Mouse (Mus musculus) heart, embryonic 15.5 days (tissue): ENCODE results near the gene Rfx4. TPM values are rescaled to one million over a fixed set of nuclear protein-coding genes. Genes with fewer than 3 reads are reported as not detected.

ENCODE experiments used
- ATAC-seq: fragments of 200-750 bp; cut with Nextera tagmentation; replicated peaks from 2 replicates; pipeline ENCODE4 v1.8.0; 2017; ENCODE audit warnings: low read depth, moderate TSS enrichment; ENCODE audit not compliant: insufficient number of reproducible peaks, insufficient read depth, low FRiP score
- H3K27ac ChIP-seq: fragments of 300-500 bp; sonication (generic); 2 replicates; pipeline ENCODE4 v1.5.1; 2015; ENCODE audit warnings: mild to moderate bottlenecking, inconsistent platforms
- H3K27me3 ChIP-seq: fragments of 300-500 bp; sonication (generic); 2 replicates; pipeline ENCODE4 v1.6.1; 2015; ENCODE audit warnings: inconsistent platforms
- H3K36me3 ChIP-seq: fragments of 300-500 bp; sonication (generic); 2 replicates; pipeline ENCODE4 v1.6.1; 2015; ENCODE audit warnings: mild to moderate bottlenecking, inconsistent platforms
- H3K4me1 ChIP-seq: fragments of 300-500 bp; sonication (generic); replicated peaks from 2 replicates; pipeline ENCODE4 v1.6.1; 2015; ENCODE audit warnings: inconsistent platforms
- H3K4me2 ChIP-seq: fragments of 300-500 bp; sonication (generic); 2 replicates; pipeline ENCODE4 v1.6.1; 2015; ENCODE audit warnings: inconsistent platforms, mild to moderate bottlenecking, moderate library complexity
- H3K4me3 ChIP-seq: fragments of 300-500 bp; sonication (generic); 2 replicates; pipeline ENCODE4 v1.5.1; 2015; ENCODE audit warnings: mild to moderate bottlenecking, inconsistent platforms
- H3K9ac ChIP-seq: fragments of 300-500 bp; sonication (generic); 2 replicates; pipeline ENCODE4 v1.6.1; 2015; ENCODE audit warnings: mild to moderate bottlenecking, inconsistent platforms
- H3K9me3 ChIP-seq: fragments of 300-500 bp; sonication (generic); replicated peaks from 2 replicates; pipeline ENCODE4 v1.6.1; 2016; ENCODE audit warnings: inconsistent platforms
- WGBS: fragments of 180-500 bp; shearing (Covaris S2); methylation state at CpG from one replicate; pipeline ENCODE4 v1.1.7; 2015; ENCODE audit warnings: mixed read lengths; 5-methylcytosine and 5-hydroxymethylcytosine counted together
- polyA plus RNA-seq: library from polyadenylated mRNA; unstranded; fragments of >200 nt; fragmentation: Nextera tagmentation; extraction: Ambion mirVana; gene quantifications from 2 replicates; pipeline ENCODE4 v1.2.1, GENCODE M21; 2015

The Rfx4 gene
- polyA plus RNA-seq, 1 experiment from 2014 or later = not detected

- Histone ChIP-seq H3K36me3 (no peaks in the 10 kb centered on the region), H3K4me2 (no peak overlapping the region), H3K27me3 (no peaks in the 10 kb centered on the region; the same call in 1 of the 2 replicates), H3K27ac (no peak overlapping the region), H3K4me3 (no peak overlapping the region), H3K9ac (no peak overlapping the region), H3K4me1 (no peaks in the 10 kb centered on the region), H3K9me3 (no peaks in the 10 kb centered on the region)
- ATAC-seq = no peak
- 60% methylated on average over 4 of the region's 4 CpGs for WGBS
Measured at GRCm38 (mm10) chr10:84785339-84785738, 29.5 kb downstream of the Rfx4 start.

- no peaks in the 10 kb centered on the region for H3K36me3 ChIP-seq
- H3K27me3 ChIP-seq = 0 out of 2 replicates have a peak, but pooled peaks cover 2% of the 10 kb centered on the region
- no peaks in the 10 kb centered on the region for H3K9me3 ChIP-seq
- 78% methylated on average over 8 of the region's 8 CpGs for WGBS
- H3K4me2 ChIP-seq = no peak overlapping the region
- ATAC-seq = no peak
- no peak overlapping the region for H3K4me3 ChIP-seq
- no peaks in the 10 kb centered on the region for H3K4me1 ChIP-seq
- H3K27ac ChIP-seq = no peak overlapping the region
- H3K9ac ChIP-seq = no peak overlapping the region
Measured at GRCm38 (mm10) chr10:84790323-84790722, 34.5 kb downstream of the Rfx4 start.

GRCm38 (mm10) chr10:84791181-84791580 is 35.3 kb downstream of the Rfx4 start:
- Histone ChIP-seq H3K4me1 (no peaks in the 10 kb centered on the region), H3K27ac (no peak overlapping the region), H3K4me2 (no peak overlapping the region), H3K9me3 (no peaks in the 10 kb centered on the region), H3K9ac (no peak overlapping the region), H3K27me3 (0 out of 2 replicates have a peak, but pooled peaks cover 2% of the 10 kb centered on the region), H3K4me3 (no peak overlapping the region), H3K36me3 (no peaks in the 10 kb centered on the region)
- ATAC-seq = no peak
- 80% methylated on average over 3 of the region's 3 CpGs for WGBS

GRCm38 (mm10) chr10:84801521-84801920 is 45.7 kb downstream of the Rfx4 start:
- no peak overlapping the region for H3K27ac ChIP-seq

GRCm38 (mm10) chr10:84803216-84803844 is 47.5 kb downstream of the Rfx4 start:
- ATAC-seq = no peak
- no peak overlapping the region for H3K27ac ChIP-seq
- 72% methylated on average over 13 of the region's 13 CpGs for WGBS

More at GRCm38 (mm10) chr10:84801521-84801920, 45.7 kb downstream of the Rfx4 start:
- 54% methylated on average over 6 of the region's 6 CpGs for WGBS
- no peak overlapping the region for H3K9ac ChIP-seq
- no peak overlapping the region for H3K4me2 ChIP-seq
- 0 out of 2 replicates have a peak, but pooled peaks cover 3% of the 10 kb centered on the region for H3K4me1 ChIP-seq
- no peaks in the 10 kb centered on the region for H3K9me3 ChIP-seq
- H3K36me3 ChIP-seq = no peaks in the 10 kb centered on the region
- no peak overlapping the region for H3K4me3 ChIP-seq
- ATAC-seq = no peak
- no peaks in the 10 kb centered on the region for H3K27me3 ChIP-seq

GRCm38 (mm10) chr10:84805576-84805975 is 49.7 kb downstream of the Rfx4 start:
- H3K36me3 ChIP-seq = no peaks in the 10 kb centered on the region
- no peak for ATAC-seq
- WGBS = 61% methylated on average over 3 of the region's 3 CpGs

More at GRCm38 (mm10) chr10:84803216-84803844, 47.5 kb downstream of the Rfx4 start:
- no peak overlapping the region for H3K4me3 ChIP-seq
- H3K4me2 ChIP-seq = no peak overlapping the region
- H3K4me1 ChIP-seq = 0 out of 2 replicates have a peak, but pooled peaks cover 3% of the 10 kb centered on the region
- no peak overlapping the region for H3K9ac ChIP-seq
- H3K27me3 ChIP-seq = no peaks in the 10 kb centered on the region
- H3K9me3 ChIP-seq = no peaks in the 10 kb centered on the region
- no peaks in the 10 kb centered on the region for H3K36me3 ChIP-seq

GRCm38 (mm10) chr10:84807206-84807605 is 51.3 kb downstream of the Rfx4 start:
- Histone ChIP-seq H3K4me3 (no peak overlapping the region), H3K27ac (no peak overlapping the region), H3K4me2 (no peak overlapping the region), H3K9ac (no peak overlapping the region), H3K9me3 (no peaks in the 10 kb centered on the region), H3K27me3 (no peaks in the 10 kb centered on the region), H3K4me1 (0 out of 2 replicates have a peak, but pooled peaks cover 3% of the 10 kb centered on the region), H3K36me3 (no peaks in the 10 kb centered on the region)
- no peak for ATAC-seq
- 89% methylated on average over 9 of the region's 9 CpGs for WGBS

More at GRCm38 (mm10) chr10:84805576-84805975, 49.7 kb downstream of the Rfx4 start:
- H3K27me3 ChIP-seq = no peaks in the 10 kb centered on the region
- H3K9me3 ChIP-seq = no peaks in the 10 kb centered on the region
- no peak overlapping the region for H3K4me2 ChIP-seq
- 0 out of 2 replicates have a peak, but pooled peaks cover 3% of the 10 kb centered on the region for H3K4me1 ChIP-seq
- no peak overlapping the region for H3K27ac ChIP-seq
- H3K9ac ChIP-seq = no peak overlapping the region
- no peak overlapping the region for H3K4me3 ChIP-seq

- no peaks in the 10 kb centered on the region for H3K27me3 ChIP-seq
- H3K9ac ChIP-seq = no peak overlapping the region
- ATAC-seq = no peak
- H3K4me1 ChIP-seq = no peaks in the 10 kb centered on the region
- no peak overlapping the region for H3K4me2 ChIP-seq
- no peak overlapping the region for H3K27ac ChIP-seq
- no peak overlapping the region for H3K4me3 ChIP-seq
- no peaks in the 10 kb centered on the region for H3K36me3 ChIP-seq
- no peaks in the 10 kb centered on the region for H3K9me3 ChIP-seq
- WGBS = 73% methylated on average over 8 of the region's 8 CpGs
Measured at GRCm38 (mm10) chr10:84810030-84810849, 54.4 kb downstream of the Rfx4 start.

- H3K27ac ChIP-seq = no peak overlapping the region
- H3K4me2 ChIP-seq = no peak overlapping the region
- 85% methylated on average over 11 of the region's 11 CpGs for WGBS
- no peaks in the 10 kb centered on the region for H3K36me3 ChIP-seq
- no peak overlapping the region for H3K9ac ChIP-seq
- ATAC-seq = no peak
- H3K4me1 ChIP-seq = no peaks in the 10 kb centered on the region
- no peak overlapping the region for H3K4me3 ChIP-seq
- H3K27me3 ChIP-seq = no peaks in the 10 kb centered on the region
- H3K9me3 ChIP-seq = no peaks in the 10 kb centered on the region
Measured at GRCm38 (mm10) chr10:84811171-84811912, 55.5 kb downstream of the Rfx4 start.

GRCm38 (mm10) chr10:84811913-84812295 is 56.0 kb downstream of the Rfx4 start:
- no peak overlapping the region for H3K9ac ChIP-seq
- H3K4me3 ChIP-seq = no peak overlapping the region
- WGBS = 82% methylated on average over 2 of the region's 2 CpGs
- H3K27me3 ChIP-seq = no peaks in the 10 kb centered on the region
- H3K4me2 ChIP-seq = no peak overlapping the region
- no peak overlapping the region for H3K27ac ChIP-seq
- no peaks in the 10 kb centered on the region for H3K36me3 ChIP-seq
- ATAC-seq = no peak
- no peaks in the 10 kb centered on the region for H3K4me1 ChIP-seq
- no peaks in the 10 kb centered on the region for H3K9me3 ChIP-seq
